Mouse (Mus musculus) cerebellum, adult 11-12 months (tissue): ENCODE data around the gene Btbd9.
A peak's percentile ranks its signal among the peaks of the same experiment; 100 is the strongest.

Source experiments
- DNase-seq: peaks from one replicate; pipeline ENCODE4 v3.0.0; 2022

The Btbd9 gene

DNA sequence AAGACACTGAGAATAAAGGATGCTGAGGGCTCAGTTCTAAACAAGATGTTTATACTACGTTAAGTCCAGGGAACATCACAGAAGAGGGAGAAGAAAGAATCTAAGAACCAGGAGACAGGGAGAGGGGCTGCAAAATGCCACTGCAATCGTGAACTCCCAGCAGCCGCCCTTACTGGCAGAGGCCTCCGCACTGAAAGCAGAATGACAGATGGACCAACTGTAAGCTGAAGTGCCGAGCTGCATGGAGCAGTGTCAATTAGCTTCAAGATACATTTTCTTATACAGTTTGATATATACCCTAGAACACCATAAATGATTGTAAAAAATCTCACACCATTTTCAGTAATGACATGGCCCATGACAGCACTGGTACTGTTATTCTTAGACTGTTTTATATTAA, 247.4 kb downstream of the Btbd9 start:
- no peak for DNase-seq

GRCm38 (mm10) chr17:30326906-30327305, 249.4 kb downstream of the Btbd9 start:
- no peak for DNase-seq

GRCm38 (mm10) chr17:30320301-30320700, 256.0 kb downstream of the Btbd9 start:
- DNase-seq = no peak

- DNase-seq = no peak
Observed at GRCm38 (mm10) chr17:30312688-30313087, 263.6 kb downstream of the Btbd9 start.

DNA sequence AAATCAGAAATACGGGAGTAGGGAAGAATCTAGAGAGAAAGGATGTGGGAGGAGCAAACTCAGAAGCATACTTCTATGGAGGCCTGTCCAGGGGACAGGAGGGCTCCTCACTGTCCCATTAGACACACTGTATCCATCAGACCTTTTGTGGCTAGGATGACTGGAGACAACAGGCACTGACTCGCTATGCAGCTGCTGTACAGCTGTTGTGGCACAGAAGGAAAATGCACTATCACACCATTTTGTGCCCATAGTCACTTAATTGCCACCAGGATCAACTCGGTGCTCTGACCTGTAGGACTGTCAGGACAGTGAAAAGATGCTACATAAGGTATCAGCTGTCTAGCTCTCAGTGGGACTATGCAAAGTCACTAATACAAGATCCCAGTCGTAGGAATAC, 266.7 kb downstream of the Btbd9 start:
- DNase-seq = no peak

- no peak for DNase-seq
Observed at GRCm38 (mm10) chr17:30308889-30309288, 267.4 kb downstream of the Btbd9 start.

DNA sequence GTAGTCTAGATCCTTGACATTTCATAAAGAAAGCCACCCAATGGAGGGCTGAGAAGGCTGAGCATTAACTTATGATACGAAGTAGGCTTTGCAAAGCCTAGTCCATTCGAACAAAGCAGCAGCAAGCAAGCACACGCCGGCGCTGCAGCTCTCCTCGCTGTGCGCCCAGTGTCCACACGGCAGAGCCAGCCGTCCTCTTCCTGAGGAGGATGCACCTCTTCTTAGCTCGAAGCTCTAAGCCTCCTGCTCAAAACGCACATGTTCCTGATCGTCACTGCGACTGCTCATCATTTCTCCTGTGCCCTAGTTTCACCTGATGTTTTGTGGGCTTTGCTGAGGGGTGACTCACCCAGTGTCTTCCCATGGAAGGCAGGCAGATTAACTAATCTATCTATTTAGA, 268.0 kb downstream of the Btbd9 start:
- DNase-seq = no peak

DNA sequence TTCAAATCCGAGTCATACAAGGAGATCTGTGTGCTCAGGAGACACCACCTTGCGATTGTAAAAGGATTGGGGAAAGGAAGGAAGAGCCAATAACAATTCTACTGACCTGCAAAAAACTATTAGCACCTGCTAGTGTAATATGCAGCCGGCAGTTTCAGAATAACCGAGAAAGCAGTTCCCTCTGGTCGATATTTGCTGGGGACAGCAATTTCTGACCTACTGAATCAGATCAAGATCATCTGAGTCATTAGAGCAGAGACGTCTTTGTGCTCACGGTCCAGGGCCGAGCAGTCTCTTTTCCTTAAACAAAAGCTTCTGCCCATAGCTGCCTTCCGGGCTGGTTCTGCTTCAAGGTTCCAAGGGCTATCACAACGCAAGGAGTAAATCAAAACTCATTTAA, 269.1 kb downstream of the Btbd9 start:
- DNase-seq = no peak

- no peak for DNase-seq
Observed at GRCm38 (mm10) chr17:30304766-30305165, 271.5 kb downstream of the Btbd9 start.

DNA sequence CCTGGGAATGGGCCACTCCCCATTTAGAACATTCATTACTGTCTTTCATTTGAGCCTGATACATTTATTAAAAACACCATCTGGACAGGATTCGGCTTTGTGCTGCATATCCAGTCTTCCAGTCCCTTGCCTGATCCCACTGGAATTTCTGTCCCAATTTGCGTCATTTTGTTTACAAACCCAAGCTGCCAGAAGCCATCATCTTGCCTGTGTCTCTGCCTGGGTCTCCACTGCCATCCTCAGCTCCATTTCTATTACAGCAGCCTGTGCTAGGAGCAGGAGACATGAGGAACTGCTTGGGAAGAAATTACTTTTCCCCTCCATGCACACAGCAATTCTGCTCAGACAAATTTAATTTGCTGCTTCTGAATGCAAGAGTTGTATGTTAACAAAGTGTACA, 274.9 kb downstream of the Btbd9 start:
- no peak for DNase-seq

- DNase-seq = no peak
Observed at GRCm38 (mm10) chr17:30297432-30297831, 278.9 kb downstream of the Btbd9 start.

DNA sequence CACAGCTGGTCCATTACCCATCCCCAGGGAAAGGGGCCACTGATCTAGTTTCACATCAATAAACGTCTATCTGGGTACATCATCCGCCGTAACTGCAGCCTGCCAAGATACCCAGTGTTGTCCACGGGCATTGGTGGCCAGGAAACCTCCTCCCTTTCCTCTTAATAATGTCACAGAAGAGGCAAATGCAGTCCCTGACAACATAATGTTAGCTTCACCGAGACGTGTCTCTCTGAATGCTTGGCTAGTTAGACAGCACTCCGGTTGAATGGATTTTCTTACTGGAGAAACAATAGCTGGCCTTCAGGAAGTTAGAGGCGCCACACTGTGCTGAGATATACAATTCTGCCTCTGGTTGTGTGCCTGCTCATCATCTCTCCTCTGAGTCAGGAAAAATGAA, 280.2 kb downstream of the Btbd9 start:
- DNase-seq = no peak

DNA sequence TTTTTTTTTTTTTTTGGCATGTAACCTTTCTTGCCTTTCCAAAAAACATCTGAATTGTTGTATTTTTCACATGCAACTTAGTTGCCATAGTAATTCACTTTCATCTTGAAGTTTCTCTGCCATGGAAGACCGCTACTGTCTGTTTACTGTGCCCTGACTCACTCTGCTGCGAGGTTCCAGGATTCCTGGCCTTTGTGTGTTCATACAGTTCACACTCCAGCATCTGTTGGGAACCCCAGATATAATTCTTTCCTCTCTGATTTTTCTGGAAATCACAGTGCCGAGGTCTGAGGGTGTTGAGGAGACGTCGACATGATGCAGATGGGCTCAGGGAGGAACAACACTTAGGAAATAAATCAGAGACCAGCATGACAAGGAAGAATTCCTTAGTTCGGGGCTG, 283.6 kb downstream of the Btbd9 start:
- DNase-seq = no peak

GRCm38 (mm10) chr17:30285641-30286040, 290.6 kb downstream of the Btbd9 start:
- DNase-seq = no peak

GRCm38 (mm10) chr17:30283460-30284050, 292.7 kb downstream of the Btbd9 start:
- no peak for DNase-seq

GRCm38 (mm10) chr17:30283001-30283400, 293.3 kb downstream of the Btbd9 start:
- DNase-seq = peak; percentile 79

DNA sequence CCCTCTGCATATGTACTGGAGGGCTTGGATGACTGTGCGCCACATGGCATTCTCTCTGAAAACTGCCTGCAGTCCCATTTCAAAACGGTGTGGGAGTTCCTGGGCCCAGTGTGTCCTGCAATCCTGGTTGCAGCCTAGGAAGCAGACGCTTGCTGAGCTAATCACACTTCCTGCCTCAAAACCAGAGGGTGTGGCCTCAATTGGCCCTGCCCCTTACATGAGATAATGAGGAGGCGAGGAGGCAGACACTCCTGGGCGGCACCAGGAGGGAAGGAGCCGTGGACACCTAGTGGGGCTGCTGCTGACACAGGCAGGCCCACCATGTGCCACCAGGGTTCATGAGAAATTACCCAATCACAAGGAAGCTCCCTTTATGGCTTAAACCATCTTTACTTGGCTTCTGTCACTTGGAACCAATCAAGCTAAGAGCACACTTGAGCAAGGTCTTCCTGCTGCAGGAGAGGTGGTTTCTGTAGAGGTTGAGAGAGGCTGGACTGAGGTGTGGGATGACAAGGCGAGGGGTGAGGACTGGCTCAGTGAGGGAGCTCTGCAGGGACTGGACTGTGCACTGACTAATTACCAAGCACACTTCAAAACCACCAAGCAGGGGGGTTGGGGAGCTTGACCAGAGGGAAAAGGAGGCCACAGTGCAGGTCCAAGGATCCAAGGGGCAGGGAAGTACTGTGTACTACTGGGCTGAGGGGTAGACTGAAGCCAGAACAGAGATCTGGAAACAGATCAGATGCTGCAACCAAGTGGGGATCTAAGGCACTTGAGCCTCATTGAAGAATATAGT, 295.8 kb downstream of the Btbd9 start:
- DNase-seq = no peak

- DNase-seq = no peak
Observed at GRCm38 (mm10) chr17:30279684-30280083, 296.6 kb downstream of the Btbd9 start.

- DNase-seq = no peak
Observed at GRCm38 (mm10) chr17:30278596-30279378, 297.5 kb downstream of the Btbd9 start.

DNA sequence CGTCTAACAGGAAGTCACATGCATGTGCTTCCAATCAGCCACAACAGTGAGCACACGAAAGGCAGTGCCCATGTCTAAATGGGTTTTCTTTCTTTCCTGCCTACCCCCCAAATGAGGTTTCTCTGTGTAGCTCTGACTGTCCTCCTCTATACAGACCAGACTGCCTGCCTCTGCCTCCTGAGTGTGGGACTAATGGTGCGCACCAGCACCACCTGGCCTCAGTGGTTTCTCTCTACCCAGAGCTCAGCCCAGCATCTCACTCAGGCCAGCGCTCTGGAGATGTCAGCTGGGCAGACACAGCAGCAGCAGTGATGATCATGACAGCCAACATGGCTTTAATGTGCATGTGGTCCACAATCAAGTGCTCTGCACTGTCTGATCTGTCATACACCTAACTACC, 299.8 kb downstream of the Btbd9 start:
- DNase-seq = no peak

DNA sequence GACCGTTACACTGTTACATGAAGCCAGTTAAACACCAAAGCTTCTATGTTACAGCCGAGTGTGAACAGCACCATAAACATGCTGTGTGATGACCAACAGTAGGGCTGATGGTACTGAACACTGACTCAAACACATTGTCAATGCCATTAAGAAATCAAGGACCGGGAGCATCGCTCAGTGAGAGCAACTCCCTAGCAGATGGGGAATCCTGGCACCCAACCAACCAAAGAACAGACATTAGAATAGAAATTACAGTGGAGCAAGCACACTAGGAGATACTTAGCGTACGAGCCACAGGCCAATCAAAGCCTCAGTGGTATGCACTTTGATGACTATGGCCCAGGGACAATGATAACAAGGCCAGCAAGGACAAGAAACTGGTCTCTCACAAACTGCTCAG, 303.5 kb downstream of the Btbd9 start:
- DNase-seq = peak; percentile 72

GRCm38 (mm10) chr17:30269136-30270063, 306.9 kb downstream of the Btbd9 start:
- no peak for DNase-seq

DNA sequence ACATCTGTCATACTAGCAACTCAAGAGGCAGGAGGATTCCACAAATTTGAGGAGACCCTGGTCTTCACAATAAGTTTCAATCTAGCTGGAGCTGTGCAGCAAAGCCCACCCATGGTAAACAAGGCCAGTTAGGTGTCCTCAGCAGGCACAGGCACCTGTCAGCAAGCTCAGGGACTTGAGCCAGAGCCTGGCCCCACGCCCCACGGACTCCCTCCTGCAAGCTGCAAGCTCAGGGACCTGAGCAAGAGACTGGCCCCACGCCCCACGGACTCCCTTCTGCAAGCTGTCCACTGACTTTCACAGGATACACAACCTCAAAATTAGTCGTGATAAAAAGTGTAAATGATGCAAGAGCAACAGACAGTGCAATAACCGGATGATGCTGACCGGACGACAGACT, 307.8 kb downstream of the Btbd9 start:
- peak; percentile 64 for DNase-seq
